Mouse (Mus musculus) midbrain, embryonic 11.5 days (tissue): ENCODE results near the gene Mvb12a. TPM values are rescaled to one million over a fixed set of nuclear protein-coding genes. Genes with fewer than 3 reads are reported as not detected.

Experiments
- ATAC-seq: fragments of 200-750 bp; cut with Nextera tagmentation; 2 replicates; pipeline ENCODE4 v1.8.0; 2017; ENCODE audit warnings: moderate TSS enrichment, moderate library complexity; ENCODE audit not compliant: low FRiP score
- DNase-seq: peaks from one replicate; pipeline ENCODE4 v3.0.0; 2015; ENCODE audit warnings: low spot score; ENCODE audit errors: missing footprints
- H3K27ac ChIP-seq: fragments of 300-500 bp; sonication (generic); 2 replicates; pipeline ENCODE4 v1.5.1; 2014; ENCODE audit warnings: low read depth, low read length
- H3K27me3 ChIP-seq: fragments of 300-500 bp; sonication (generic); 2 replicates; pipeline ENCODE4 v1.6.1; 2014; ENCODE audit warnings: mild to moderate bottlenecking, low read length, moderate library complexity, mixed read lengths; ENCODE audit not compliant: control insufficient read depth, insufficient read depth
- H3K36me3 ChIP-seq: fragments of 300-500 bp; sonication (generic); 2 replicates; pipeline ENCODE4 v1.6.1; 2014; ENCODE audit warnings: mild to moderate bottlenecking, low read length, moderate library complexity, mixed read lengths; ENCODE audit not compliant: control insufficient read depth, insufficient read depth
- H3K4me1 ChIP-seq: fragments of 300-500 bp; sonication (generic); 2 replicates; pipeline ENCODE4 v1.6.1; 2014; ENCODE audit warnings: low read length; ENCODE audit not compliant: control insufficient read depth, insufficient read depth
- H3K4me2 ChIP-seq: fragments of 300-500 bp; sonication (generic); 2 replicates; pipeline ENCODE4 v1.6.1; 2014; ENCODE audit warnings: mild to moderate bottlenecking, moderate library complexity
- H3K4me3 ChIP-seq: fragments of 300-500 bp; sonication (generic); 2 replicates; pipeline ENCODE4 v1.5.1; 2014; ENCODE audit warnings: low read depth, low read length
- H3K9ac ChIP-seq: fragments of 300-500 bp; sonication (generic); 2 replicates; pipeline ENCODE4 v1.6.1; 2014; ENCODE audit warnings: low read length
- H3K9me3 ChIP-seq: fragments of 300-500 bp; sonication (generic); 2 replicates; pipeline ENCODE4 v1.6.1; 2016; ENCODE audit warnings: low read length; ENCODE audit not compliant: control insufficient read depth
- WGBS: fragments of 180-500 bp; shearing (Covaris S2); extraction: QIAGEN DNeasy Blood & Tissue Kit; methylation state at CpG from one replicate; pipeline ENCODE4 v1.1.7; 2014; 5-methylcytosine and 5-hydroxymethylcytosine counted together
- polyA plus RNA-seq: library from polyadenylated mRNA; unstranded; fragments of >200 nt; fragmentation: Nextera tagmentation; extraction: Ambion mirVana; gene quantifications from 2 replicates; pipeline ENCODE4 v1.2.1, GENCODE M21; 2014

The Mvb12a gene
- polyA plus RNA-seq, 1 experiment from 2014 or later, result 51.0 TPM

DNA sequence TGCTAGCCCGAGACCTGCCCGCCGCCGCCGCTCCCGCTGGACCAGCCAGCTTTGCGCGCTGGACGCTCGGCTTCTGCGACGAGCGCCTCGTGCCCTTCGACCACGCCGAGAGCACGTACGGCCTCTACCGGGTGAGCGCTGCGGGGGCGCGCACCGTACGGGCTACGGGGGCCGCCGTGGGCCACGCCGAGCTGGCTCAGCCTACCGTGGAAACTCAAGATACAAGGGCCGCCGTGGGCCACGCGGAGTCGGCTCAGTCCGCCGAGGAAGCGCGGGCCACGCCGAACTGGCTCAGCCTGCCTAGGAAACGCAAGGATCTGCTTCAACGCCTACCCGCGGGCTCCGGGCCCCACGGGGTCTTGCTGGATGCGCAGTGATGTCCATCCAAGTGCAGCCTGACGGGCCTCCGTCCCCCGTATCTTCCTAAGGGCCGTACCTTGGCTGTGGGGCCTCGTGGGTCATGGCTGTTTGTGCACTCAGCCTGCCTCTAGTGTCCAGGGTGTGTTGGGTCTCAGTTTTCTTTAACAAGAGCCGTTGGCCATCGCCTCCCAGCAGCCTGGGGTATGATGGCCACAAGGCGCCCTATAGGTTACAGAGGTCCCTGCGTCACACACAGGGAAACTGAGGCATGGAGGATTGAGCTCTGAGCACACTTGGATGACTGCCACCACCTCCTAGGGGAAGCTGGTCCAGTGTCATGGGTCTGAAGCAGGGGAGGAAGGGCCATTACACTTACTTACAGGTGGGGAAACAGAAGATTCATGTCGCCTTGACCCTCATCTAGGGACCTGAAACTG is 49.9 kb downstream of the Mvb12a start:
- H3K4me2 ChIP-seq, result peak overlapping the region; percentile 86
- H3K9ac ChIP-seq, result peak overlapping the region; percentile 85
- 5% methylated on average over 60 of the region's 60 CpGs for WGBS
- H3K4me1 ChIP-seq, result peaks cover 22% of the 10 kb centered on the region
- H3K27me3 ChIP-seq, result no peaks in the 10 kb centered on the region
- peak; percentile 93 for DNase-seq
- H3K4me3 ChIP-seq, result peak overlapping the region; percentile 69
- H3K36me3 ChIP-seq, result no peaks in the 10 kb centered on the region
- peak overlapping the region; percentile 94 for H3K27ac ChIP-seq
- peak; percentile 78 for ATAC-seq
- H3K9me3 ChIP-seq, result no peaks in the 10 kb centered on the region

DNA sequence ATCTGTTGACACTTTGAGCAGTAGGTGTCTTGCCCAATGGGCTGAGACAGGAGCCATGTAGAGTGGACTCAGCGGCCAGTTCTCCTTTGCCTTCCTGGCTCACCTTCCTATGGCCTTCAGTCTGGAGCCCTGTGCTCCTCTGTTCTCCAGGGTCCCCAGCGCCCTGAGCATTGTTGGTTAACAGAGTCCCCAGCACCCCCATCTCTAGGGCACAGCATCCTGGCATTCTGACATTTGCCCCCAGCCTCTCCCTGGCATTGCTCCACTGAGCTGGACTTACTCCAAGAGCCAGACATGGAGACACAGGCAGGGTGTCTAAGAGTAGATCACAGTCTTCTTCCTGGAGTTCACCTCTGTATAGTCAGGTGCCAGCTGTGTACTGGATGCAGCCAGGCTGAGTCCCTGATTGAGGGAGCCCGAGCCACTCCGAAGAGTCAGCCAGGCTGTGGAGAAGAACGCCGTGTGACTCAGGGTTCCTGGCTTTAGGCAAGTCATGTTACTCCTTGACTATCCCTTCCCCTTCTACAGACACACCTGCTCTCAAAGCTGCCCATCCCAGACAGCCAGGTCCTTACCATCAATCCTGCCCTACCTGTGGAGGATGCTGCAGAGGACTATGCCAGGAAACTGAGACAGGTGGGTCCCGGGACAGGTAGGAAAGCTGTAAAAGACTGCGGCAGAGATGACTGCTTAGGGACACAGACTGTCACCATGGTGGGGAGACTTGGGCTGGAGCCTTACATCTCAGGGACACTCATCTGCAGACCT is 51.0 kb downstream of the Mvb12a start:
- Histone ChIP-seq H3K27ac (no peak overlapping the region), H3K36me3 (no peaks in the 10 kb centered on the region), H3K27me3 (no peaks in the 10 kb centered on the region), H3K4me2 (no peak overlapping the region; the same call in 1 of the 2 replicates), H3K9me3 (no peaks in the 10 kb centered on the region), H3K4me3 (no peak overlapping the region), H3K9ac (no peak overlapping the region), H3K4me1 (peaks cover 22% of the 10 kb centered on the region)
- ATAC-seq (no peak), DNase-seq (no peak)
- WGBS, result 92% methylated on average over 8 of the region's 8 CpGs

DNA sequence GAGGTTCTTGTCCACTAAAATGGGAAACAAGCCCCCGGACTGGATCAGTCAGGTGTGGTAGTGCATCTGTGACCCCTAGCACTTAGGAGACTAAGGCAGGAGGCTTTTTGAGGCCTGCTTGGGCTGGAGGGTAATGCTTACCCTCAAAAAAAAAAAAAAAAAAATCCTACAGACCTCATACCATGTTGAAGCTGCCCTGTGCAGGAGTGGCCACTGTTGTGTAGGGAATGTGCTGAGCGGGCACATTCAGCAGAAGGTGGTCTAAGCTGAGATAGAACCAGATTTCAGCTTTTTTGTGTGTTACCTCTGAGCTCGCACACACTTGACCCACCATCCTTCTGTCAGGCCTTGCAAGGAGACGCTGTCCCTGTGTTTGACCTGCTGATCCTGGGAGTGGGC is 51.6 kb downstream of the Mvb12a start:
- ATAC-seq (no peak), DNase-seq (no peak)
- Histone ChIP-seq H3K9ac (no peak overlapping the region), H3K4me3 (no peak overlapping the region), H3K4me1 (peaks cover 22% of the 10 kb centered on the region), H3K9me3 (no peaks in the 10 kb centered on the region), H3K27ac (no peak overlapping the region), H3K27me3 (no peaks in the 10 kb centered on the region), H3K4me2 (no peak overlapping the region), H3K36me3 (no peaks in the 10 kb centered on the region)
- WGBS, result 91% methylated on average over 4 of the region's 4 CpGs

- Histone ChIP-seq H3K36me3 (no peaks in the 10 kb centered on the region), H3K4me2 (no peak overlapping the region; the same call in 1 of the 2 replicates), H3K27ac (0 out of 2 replicates have a peak overlapping the region, but pooled peaks have one; percentile 9), H3K9ac (peak overlapping the region; percentile 20), H3K4me3 (no peak overlapping the region), H3K9me3 (no peaks in the 10 kb centered on the region), H3K4me1 (peaks cover 22% of the 10 kb centered on the region), H3K27me3 (peaks cover 3% of the 10 kb centered on the region; the same call in 1 of the 2 replicates)
- DNase-seq (peak; percentile 98), ATAC-seq (peak; percentile 33)
- WGBS, result 10% methylated on average over 27 of the region's 27 CpGs
These were observed 53.1 kb downstream of the Mvb12a start for GRCm38 (mm10) chr8:71595862-71596261.

- WGBS, result 59% methylated on average over 6 of the region's 6 CpGs
- Histone ChIP-seq H3K9ac (peak overlapping the region; percentile 20; the same call in 1 of the 2 replicates), H3K9me3 (no peaks in the 10 kb centered on the region), H3K36me3 (no peaks in the 10 kb centered on the region), H3K4me2 (no peak overlapping the region), H3K27ac (peak overlapping the region; percentile 9; the same call in 1 of the 2 replicates), H3K27me3 (peaks cover 7% of the 10 kb centered on the region; the same call in 1 of the 2 replicates), H3K4me1 (peaks cover 17% of the 10 kb centered on the region), H3K4me3 (no peak overlapping the region)
- no peak for ATAC-seq
- no peak for DNase-seq
These were observed 53.7 kb downstream of the Mvb12a start for GRCm38 (mm10) chr8:71596384-71596783.

DNA sequence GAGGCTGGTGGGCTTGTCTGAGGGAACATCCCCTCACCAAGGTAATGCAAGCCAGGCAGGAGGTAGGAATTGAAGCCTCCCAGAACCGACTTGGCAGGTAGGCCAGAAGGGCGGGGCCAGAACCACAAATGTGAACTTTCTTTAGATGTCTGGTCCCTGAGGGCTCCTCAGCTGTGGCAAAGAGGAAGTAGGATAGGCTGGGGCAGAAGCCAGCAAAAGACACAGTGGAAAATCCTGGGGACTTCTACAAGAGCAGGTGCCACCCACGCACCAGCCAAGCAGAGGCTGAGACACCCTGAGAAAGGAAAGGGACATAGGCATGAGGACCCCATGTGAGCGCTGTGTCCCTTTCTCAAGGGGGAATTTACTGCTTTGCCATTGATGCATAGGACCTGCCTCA is 54.1 kb downstream of the Mvb12a start:
- no peak overlapping the region for H3K9ac ChIP-seq

GRCm38 (mm10) chr8:71597451-71597850 is 54.7 kb downstream of the Mvb12a start, which contains the start of gene Fam129c:
Gene Fam129c, plus strand, starts transcription at chr8:71597648.
- Histone ChIP-seq H3K4me2 (no peak within 1 kb of the TSS), H3K9ac (no peak within 1 kb of the TSS), H3K4me1 (peaks cover 22% of the 10 kb centered on the region), H3K27me3 (peaks cover 17% of the 10 kb centered on the region), H3K4me3 (no peak within 1 kb of the TSS), H3K9me3 (no peaks in the 10 kb centered on the region), H3K27ac (no peak within 1 kb of the TSS; the same call in 1 of the 2 replicates), H3K36me3 (no peaks in the 10 kb centered on the region)
- WGBS, result 84% methylated on average over 3 of the region's 3 CpGs
- DNase-seq, result no peak
- ATAC-seq, result no peak

More for the DNA sequence above, 54.1 kb downstream of the Mvb12a start:
- Histone ChIP-seq H3K27me3 (peaks cover 11% of the 10 kb centered on the region), H3K9me3 (no peaks in the 10 kb centered on the region), H3K4me1 (peaks cover 16% of the 10 kb centered on the region), H3K36me3 (no peaks in the 10 kb centered on the region), H3K27ac (no peak overlapping the region), H3K4me2 (no peak overlapping the region), H3K4me3 (no peak overlapping the region)
- ATAC-seq (no peak), DNase-seq (no peak)
- WGBS, result 82% methylated on average over 4 of the region's 4 CpGs
